Mouse (Mus musculus): ENCODE results near the gene Gm28230.

GRCm38 (mm10) chr2:74795531-74795930 lies 69.0 kb downstream of the Gm28230 start:
- TF ChIP-seq CTCF (IDR thresholded peaks at IDR 0.05; ENCODE audit: control insufficient read depth, insufficient read depth, insufficient read length) (no peak), MYOD1 (IDR thresholded peaks at IDR 0.05; ENCODE audit: control insufficient read depth, insufficient read length, low read depth) (no peak), MAX (IDR thresholded peaks at IDR 0.05) (no peak), CEBPB (IDR thresholded peaks at IDR 0.05; ENCODE audit: low read depth) (no peak), USF1 (IDR thresholded peaks at IDR 0.05; ENCODE audit: low read depth) (no peak), MYOG (IDR thresholded peaks at IDR 0.05; ENCODE audit: control insufficient read depth, extremely low read depth, insufficient read length) (no peak), FOSL1 (IDR thresholded peaks at IDR 0.05; ENCODE audit: insufficient read depth, low read length, poor library complexity, severe bottlenecking) (no peak)
